Mouse (Mus musculus): ENCODE data around the gene Sftpd. TPM values are rescaled to one million over a fixed set of nuclear protein-coding genes. Genes with fewer than 3 reads are reported as not detected.

Sftpd gene
- polyA plus RNA-seq, 1 experiment from 2014 or later, result not detected

DNA sequence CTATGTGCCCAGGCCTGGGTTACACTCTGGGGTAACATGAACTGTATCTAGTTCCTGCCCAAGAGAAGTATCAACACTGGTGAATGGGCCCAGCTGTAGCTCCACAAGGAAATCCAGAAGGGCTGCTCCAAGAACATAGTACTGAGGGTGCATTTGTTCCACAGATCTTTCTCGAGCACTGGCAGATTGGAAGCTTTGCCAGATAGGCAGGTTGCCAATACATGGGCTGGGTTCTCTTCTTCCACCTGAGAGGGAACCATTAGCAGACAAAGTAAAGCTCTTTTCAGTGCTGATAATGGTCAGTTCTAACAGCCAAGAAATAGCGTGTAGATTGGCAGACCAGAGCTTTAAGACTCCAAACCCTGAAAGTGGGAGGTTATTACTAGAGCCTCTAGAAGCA is 37.6 kb downstream of the Sftpd start:
- Histone ChIP-seq H3K36me3 (no peaks in the 10 kb centered on the region), H3K9me3 (replicated peaks) (no peaks in the 10 kb centered on the region), H3K4me1 (replicated peaks) (no peaks in the 10 kb centered on the region), H3K9ac (no peak overlapping the region), H3K27me3 (no peaks in the 10 kb centered on the region), H3K4me3 (no peak overlapping the region), H3K27ac (no peak overlapping the region), H3K4me2 (no peak overlapping the region)
- no peak for ATAC-seq (replicated peaks; ENCODE audit: insufficient number of reproducible peaks, insufficient read depth, low FRiP score, low read depth)
- 40% methylated on average over 2 of the region's 2 CpGs for WGBS

DNA sequence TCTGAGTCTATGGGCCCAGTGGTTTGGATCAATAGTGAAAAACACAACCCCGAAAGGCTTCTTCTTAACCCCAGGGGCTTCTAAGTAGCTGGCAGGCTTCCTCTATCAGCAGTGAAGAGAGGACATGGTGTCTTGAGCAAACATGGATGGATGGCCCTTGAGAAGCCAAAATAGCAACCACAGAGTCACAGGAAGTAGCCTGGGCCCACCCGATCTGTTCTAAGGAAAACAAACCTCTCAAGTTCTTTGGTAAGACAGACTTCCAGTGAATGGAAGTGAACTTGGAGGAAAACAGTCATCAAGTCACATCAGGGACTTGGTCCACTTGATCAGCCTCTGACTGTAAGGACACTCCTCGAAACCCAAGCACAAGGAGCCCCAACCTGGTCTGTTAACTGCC is 38.0 kb downstream of the Sftpd start:
- H3K4me3 ChIP-seq, result no peak overlapping the region
- H3K36me3 ChIP-seq, result no peaks in the 10 kb centered on the region
- H3K9ac ChIP-seq, result no peak overlapping the region
- H3K9me3 ChIP-seq (replicated peaks), result no peaks in the 10 kb centered on the region
- 68% methylated on average over 3 of the region's 3 CpGs for WGBS
- H3K4me2 ChIP-seq, result no peak overlapping the region
- H3K27me3 ChIP-seq, result no peaks in the 10 kb centered on the region
- H3K4me1 ChIP-seq (replicated peaks), result no peaks in the 10 kb centered on the region
- no peak overlapping the region for H3K27ac ChIP-seq
- no peak for ATAC-seq (replicated peaks; ENCODE audit: insufficient number of reproducible peaks, insufficient read depth, low FRiP score, low read depth)

DNA sequence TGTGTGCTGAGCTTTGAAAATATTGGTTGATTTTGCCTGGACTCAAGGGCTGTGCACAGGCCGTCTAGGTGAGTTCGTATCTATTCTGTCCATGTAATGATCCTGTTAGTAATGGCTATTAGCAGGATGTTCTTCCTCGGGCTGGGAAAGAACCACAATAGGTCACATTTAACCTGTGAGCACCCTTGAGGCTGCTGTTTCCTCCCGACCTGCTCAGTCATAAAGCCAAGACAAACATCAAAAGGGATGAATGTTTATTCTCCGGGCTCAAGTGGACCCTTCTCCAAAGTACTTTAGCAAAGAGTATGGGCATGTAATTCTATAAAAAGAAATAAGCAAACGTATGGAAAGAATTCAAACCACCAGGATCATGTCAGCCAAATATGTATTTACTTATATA is 38.9 kb downstream of the Sftpd start:
- Histone ChIP-seq H3K27me3 (no peaks in the 10 kb centered on the region), H3K9me3 (replicated peaks) (no peaks in the 10 kb centered on the region), H3K27ac (no peak overlapping the region), H3K9ac (no peak overlapping the region), H3K36me3 (no peaks in the 10 kb centered on the region), H3K4me1 (replicated peaks) (no peaks in the 10 kb centered on the region), H3K4me3 (no peak overlapping the region), H3K4me2 (no peak overlapping the region)
- no peak for ATAC-seq (replicated peaks; ENCODE audit: insufficient number of reproducible peaks, insufficient read depth, low FRiP score, low read depth)
- 48% methylated on average over 6 of the region's 6 CpGs for WGBS

DNA sequence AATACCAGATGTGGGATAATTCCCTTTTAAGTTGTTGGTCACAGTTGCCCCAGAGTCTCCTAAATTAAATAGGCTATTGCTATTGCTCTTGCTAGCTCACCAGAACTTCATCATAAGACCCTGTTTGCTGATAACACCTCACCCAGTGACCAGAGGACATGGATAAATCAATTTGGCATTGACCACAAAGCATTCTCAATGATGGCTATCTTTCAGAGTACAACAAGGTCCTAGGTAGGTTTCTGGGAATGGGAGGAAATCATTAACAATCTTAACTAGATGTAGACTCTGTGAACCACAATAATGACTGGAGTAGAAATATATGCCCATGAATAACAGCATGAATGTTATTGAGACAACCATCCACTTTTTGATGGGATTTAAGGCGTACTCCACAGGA is 44.3 kb downstream of the Sftpd start:
- Histone ChIP-seq H3K27ac (no peak overlapping the region), H3K9me3 (replicated peaks) (no peaks in the 10 kb centered on the region), H3K27me3 (no peaks in the 10 kb centered on the region), H3K4me2 (no peak overlapping the region), H3K9ac (no peak overlapping the region), H3K4me3 (no peak overlapping the region), H3K4me1 (replicated peaks) (no peaks in the 10 kb centered on the region), H3K36me3 (no peaks in the 10 kb centered on the region)
- no peak for ATAC-seq (replicated peaks; ENCODE audit: insufficient number of reproducible peaks, insufficient read depth, low FRiP score, low read depth)
- WGBS, result 88% methylated on average over 1 of the region's 1 CpGs

DNA sequence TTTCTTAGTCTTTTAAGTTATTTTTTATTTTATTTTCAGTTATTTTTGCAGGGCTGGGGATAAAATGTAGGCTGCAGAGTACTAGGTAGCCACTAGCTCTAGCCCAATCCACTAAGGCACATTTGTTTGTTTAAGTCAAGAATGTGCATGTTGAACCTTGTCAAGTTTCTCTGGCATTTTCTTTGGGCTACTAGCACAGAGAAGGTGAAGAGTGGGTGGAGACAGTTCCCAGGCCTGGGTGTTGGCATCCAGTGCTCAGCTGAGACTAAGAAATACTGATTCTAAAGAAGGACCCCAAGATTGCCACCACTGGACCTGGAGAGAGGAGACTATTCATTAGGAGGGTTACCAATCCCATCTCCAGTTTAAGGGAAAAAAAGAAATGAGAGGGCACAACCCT is 47.9 kb downstream of the Sftpd start:
- Histone ChIP-seq H3K9ac (no peak overlapping the region), H3K9me3 (replicated peaks) (no peaks in the 10 kb centered on the region), H3K4me2 (no peak overlapping the region), H3K27me3 (no peaks in the 10 kb centered on the region), H3K36me3 (no peaks in the 10 kb centered on the region), H3K4me3 (no peak overlapping the region), H3K27ac (no peak overlapping the region), H3K4me1 (replicated peaks) (no peaks in the 10 kb centered on the region)
- no peak for ATAC-seq (replicated peaks; ENCODE audit: insufficient number of reproducible peaks, insufficient read depth, low FRiP score, low read depth)

DNA sequence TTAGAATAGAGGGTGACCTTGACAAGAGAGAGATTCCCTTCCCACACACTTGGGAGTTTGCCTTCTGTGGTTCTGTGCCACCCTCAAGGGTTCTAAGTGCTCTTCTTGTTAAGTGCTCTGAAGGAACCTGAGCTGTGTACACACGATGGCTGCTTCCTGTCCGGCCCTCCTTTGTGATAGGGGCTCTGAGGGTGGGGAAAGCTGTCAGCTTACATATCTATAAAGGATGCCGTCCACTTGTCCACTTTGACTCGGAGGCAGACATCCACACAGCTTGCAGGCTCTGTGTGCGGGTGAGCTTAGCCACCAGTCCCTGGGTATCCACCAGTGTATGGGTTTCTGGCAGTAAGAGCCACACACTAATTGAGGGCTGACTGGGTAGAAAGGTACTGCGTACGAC is 53.4 kb downstream of the Sftpd start, which contains the start of gene Sftpa1:
TSS of gene Sftpa1 (plus strand) at position 243 of the 400 bp plus-strand sequence.
- Histone ChIP-seq H3K4me2 (no peak within 1 kb of the TSS), H3K36me3 (no peaks in the 10 kb centered on the region), H3K27ac (no peak within 1 kb of the TSS), H3K27me3 (no peaks in the 10 kb centered on the region), H3K9ac (no peak within 1 kb of the TSS), H3K9me3 (replicated peaks) (no peaks in the 10 kb centered on the region), H3K4me3 (no peak within 1 kb of the TSS), H3K4me1 (replicated peaks) (no peaks in the 10 kb centered on the region)
- ATAC-seq (replicated peaks; ENCODE audit: insufficient number of reproducible peaks, insufficient read depth, low FRiP score, low read depth), result no peak
- WGBS, result 52% methylated on average over 7 of the region's 7 CpGs

DNA sequence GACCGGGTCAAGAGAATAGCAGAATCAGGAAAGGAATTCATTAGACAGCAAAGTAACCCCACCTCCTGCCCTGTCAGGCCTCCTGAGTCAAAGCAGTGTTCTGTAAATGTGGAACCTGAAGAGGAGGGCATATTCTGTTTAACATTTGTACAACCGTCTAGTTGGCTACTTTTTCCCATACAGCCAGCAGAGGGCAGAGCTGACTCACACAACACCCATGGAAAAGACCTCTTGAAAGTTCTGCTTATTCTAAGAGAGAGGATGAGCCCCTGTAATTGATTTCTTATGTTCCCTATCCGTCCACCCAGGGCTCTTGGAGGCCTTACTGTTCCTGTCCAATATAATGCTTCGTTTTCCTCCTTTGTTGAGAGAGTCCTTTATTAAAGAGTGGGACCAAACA is 57.0 kb downstream of the Sftpd start:
- H3K27me3 ChIP-seq, result no peaks in the 10 kb centered on the region
- no peaks in the 10 kb centered on the region for H3K36me3 ChIP-seq
- H3K4me1 ChIP-seq (replicated peaks), result no peaks in the 10 kb centered on the region
- no peak overlapping the region for H3K27ac ChIP-seq
- no peak overlapping the region for H3K4me3 ChIP-seq
- 16% methylated on average over 4 of the region's 4 CpGs for WGBS
- no peak overlapping the region for H3K4me2 ChIP-seq
- no peak for ATAC-seq (replicated peaks; ENCODE audit: insufficient number of reproducible peaks, insufficient read depth, low FRiP score, low read depth)
- H3K9ac ChIP-seq, result no peak overlapping the region
- H3K9me3 ChIP-seq (replicated peaks), result no peaks in the 10 kb centered on the region

DNA sequence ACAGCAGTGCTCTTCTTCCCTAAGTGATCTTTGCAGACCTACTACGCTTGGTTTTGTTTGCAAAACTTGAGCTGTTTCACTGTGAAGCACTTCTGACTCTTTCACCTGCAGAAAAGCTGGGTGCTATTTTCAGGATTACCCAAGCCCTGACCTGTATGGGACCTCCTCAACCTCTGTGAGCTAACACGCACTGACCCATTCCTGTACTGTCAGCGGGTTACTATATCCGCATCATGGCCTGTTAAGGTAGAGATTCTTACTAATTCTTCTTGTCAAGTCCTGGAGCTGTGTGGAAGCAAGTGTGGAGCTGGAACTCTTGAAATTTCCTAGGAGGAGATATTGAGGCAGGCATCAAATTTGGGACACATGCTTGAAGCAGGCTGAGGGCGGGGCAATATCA is 60.3 kb downstream of the Sftpd start:
- ATAC-seq (replicated peaks; ENCODE audit: insufficient number of reproducible peaks, insufficient read depth, low FRiP score, low read depth), result no peak
- no peaks in the 10 kb centered on the region for H3K9me3 ChIP-seq (replicated peaks)
- no peak overlapping the region for H3K4me2 ChIP-seq
- no peaks in the 10 kb centered on the region for H3K36me3 ChIP-seq
- no peaks in the 10 kb centered on the region for H3K27me3 ChIP-seq
- no peak overlapping the region for H3K27ac ChIP-seq
- no peaks in the 10 kb centered on the region for H3K4me1 ChIP-seq (replicated peaks)
- H3K9ac ChIP-seq, result no peak overlapping the region
- H3K4me3 ChIP-seq, result no peak overlapping the region
- 78% methylated on average over 5 of the region's 5 CpGs for WGBS

Other genes with a start within 250 kb of the Sftpd start
- 32.7 and 50.9 TPM in 2 replicates for gene Tspan14, start 218.3 kb downstream of the Sftpd start, polyA plus RNA-seq (2015; fragmentation: Nextera tagmentation; extraction: Ambion mirVana)
- 42.9 and 44.8 TPM in 2 replicates for gene Fam213a, start 171.4 kb downstream of the Sftpd start, polyA plus RNA-seq (2015; fragmentation: Nextera tagmentation; extraction: Ambion mirVana)
- not detected in 2 replicates for gene Dydc2, start 115.9 kb downstream of the Sftpd start, polyA plus RNA-seq (2015; fragmentation: Nextera tagmentation; extraction: Ambion mirVana)
- not detected in 2 replicates for gene Dydc1, start 112.2 kb downstream of the Sftpd start, polyA plus RNA-seq (2015; fragmentation: Nextera tagmentation; extraction: Ambion mirVana)
- 0.45 and 0.67 TPM in 2 replicates for gene Mat1a, start 80.1 kb downstream of the Sftpd start, polyA plus RNA-seq (2015; fragmentation: Nextera tagmentation; extraction: Ambion mirVana)
- gene Sftpa1, start 53.4 kb downstream of the Sftpd start, polyA plus RNA-seq (2015; fragmentation: Nextera tagmentation; extraction: Ambion mirVana), result 2.3 and 3.5 TPM in 2 replicates
- gene Mbl1, start 33.7 kb downstream of the Sftpd start, polyA plus RNA-seq (2015; fragmentation: Nextera tagmentation; extraction: Ambion mirVana), result 0.15 TPM in 1 of 2 replicates, not detected in the other
- gene Gm2832, start 93.7 kb upstream of the Sftpd start, polyA plus RNA-seq (2015; fragmentation: Nextera tagmentation; extraction: Ambion mirVana), result not detected in 2 replicates
- not detected in 2 replicates for gene Gm5798, start 163.5 kb upstream of the Sftpd start, polyA plus RNA-seq (2015; fragmentation: Nextera tagmentation; extraction: Ambion mirVana)
- not detected in 2 replicates for gene Gm7945, start 201.2 kb upstream of the Sftpd start, polyA plus RNA-seq (2015; fragmentation: Nextera tagmentation; extraction: Ambion mirVana)
- not detected in 2 replicates for gene Gm6482, start 223.1 kb upstream of the Sftpd start, polyA plus RNA-seq (2015; fragmentation: Nextera tagmentation; extraction: Ambion mirVana)